Mouse (Mus musculus): ENCODE results near the gene Tmem38b.

DNA sequence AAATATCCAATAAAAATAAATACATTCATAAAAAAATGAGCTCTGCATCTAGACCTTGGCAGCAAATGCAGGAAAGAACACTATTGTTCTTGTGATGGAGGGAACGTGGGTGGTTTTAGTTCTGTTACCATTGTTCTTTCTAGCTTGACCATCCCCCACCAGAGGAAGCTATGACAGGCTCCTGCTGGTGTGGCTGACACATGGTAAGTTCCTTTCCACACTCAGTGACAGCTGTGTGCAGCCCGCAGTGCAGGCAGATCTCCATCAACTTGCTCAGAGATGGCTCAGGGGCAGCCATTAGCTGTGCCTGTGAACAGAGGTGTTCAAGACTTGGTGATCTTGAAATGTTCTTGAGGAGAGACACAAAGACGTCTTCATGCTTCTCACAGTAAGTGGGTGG lies 6.5 kb downstream of the Tmem38b start:
- no peak for TF ChIP-seq USF1 (IDR thresholded peaks at IDR 0.05; ENCODE audit: low read depth, low read length)
- TF ChIP-seq CTCF (IDR thresholded peaks at IDR 0.05 in 2 of 3, conservative IDR thresholded peaks at IDR 0.05 in 1 of 3; ENCODE audit: control insufficient read depth in 1 of 3, insufficient read depth in 1 of 3, low read depth in 2 of 3, low read length in 3 of 3, poor library complexity in 1 of 3, severe bottlenecking in 1 of 3), result no peak
- TF ChIP-seq POLR2A (IDR thresholded peaks at IDR 0.05; ENCODE audit: control insufficient read depth in 1 of 2, insufficient read depth in 1 of 2, low read depth in 1 of 2, low read length in 2 of 2, poor library complexity in 1 of 2), result no peak
- TF ChIP-seq SIN3A (IDR thresholded peaks at IDR 0.05; ENCODE audit: low read length), result no peak
- TF ChIP-seq HCFC1 (IDR thresholded peaks at IDR 0.05; ENCODE audit: low read depth, low read length), result no peak
- TF ChIP-seq ZKSCAN1 (IDR thresholded peaks at IDR 0.05; ENCODE audit: low read depth, low read length), result no peak
- TF ChIP-seq CHD2 (IDR thresholded peaks at IDR 0.05; ENCODE audit: low read length), result no peak
- no peak for TF ChIP-seq TCF12 (IDR thresholded peaks at IDR 0.05; ENCODE audit: low read depth, low read length)

All from MEL (cell line).